Mouse (Mus musculus): Measurements from ENCODE around the gene Nid1.
"Not testable (repeated sequence)": the region's sequence is repeated elsewhere in the genome, so short reads cannot be mapped to it uniquely, and the experiment has no call there.

Nid1 gene

GRCm38 (mm10) chr13:13493517-13493916 lies 56.2 kb downstream of the Nid1 start:
- no peak for DNase-seq

- DNase-seq, result no peak
These were observed 60.7 kb downstream of the Nid1 start for GRCm38 (mm10) chr13:13498022-13498421.

GRCm38 (mm10) chr13:13502406-13502805 lies 65.1 kb downstream of the Nid1 start:
- no peak for DNase-seq

GRCm38 (mm10) chr13:13503695-13504386 lies 66.5 kb downstream of the Nid1 start:
- DNase-seq, result peak in 1 of 2 experiments; percentile 50

DNA sequence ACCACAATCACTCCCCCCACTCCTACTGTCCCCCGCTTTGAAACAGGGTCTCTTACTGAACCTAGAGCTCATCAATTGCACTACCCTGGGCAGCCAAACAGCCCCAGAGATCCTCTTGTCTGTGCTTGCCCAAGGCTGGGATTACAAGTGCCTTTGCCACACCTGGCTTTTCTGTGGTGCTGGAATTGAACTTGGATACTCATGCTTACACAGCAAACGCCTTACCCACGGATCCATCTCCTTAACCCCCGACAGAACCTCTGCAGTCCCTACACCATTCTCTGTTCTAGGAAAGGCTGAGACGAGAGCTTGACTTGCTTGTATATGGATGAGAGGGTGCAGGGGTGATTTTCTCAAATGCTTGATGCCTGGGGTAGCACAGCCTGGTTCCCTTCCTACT lies 67.7 kb downstream of the Nid1 start:
- no peak for DNase-seq

DNA sequence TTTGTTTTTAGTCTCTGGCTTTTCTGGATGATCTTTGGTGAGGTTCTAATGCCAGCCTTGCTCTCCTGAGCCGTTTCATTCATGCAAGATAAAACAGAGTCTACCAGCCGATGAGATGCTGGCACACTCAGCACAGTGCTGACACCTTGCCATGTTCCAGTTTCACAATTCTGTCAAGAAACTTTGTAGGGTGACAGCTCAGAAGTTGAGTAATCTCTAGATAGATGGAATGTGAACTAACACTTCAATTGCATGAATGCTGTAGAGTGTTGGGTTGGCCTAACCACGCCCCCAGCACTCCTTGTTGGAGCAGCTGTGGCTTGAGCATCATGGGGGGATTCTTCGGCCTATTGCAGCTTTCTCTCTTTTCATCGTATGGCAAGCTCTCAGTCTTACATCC lies 69.2 kb downstream of the Nid1 start:
- DNase-seq, result no peak

DNA sequence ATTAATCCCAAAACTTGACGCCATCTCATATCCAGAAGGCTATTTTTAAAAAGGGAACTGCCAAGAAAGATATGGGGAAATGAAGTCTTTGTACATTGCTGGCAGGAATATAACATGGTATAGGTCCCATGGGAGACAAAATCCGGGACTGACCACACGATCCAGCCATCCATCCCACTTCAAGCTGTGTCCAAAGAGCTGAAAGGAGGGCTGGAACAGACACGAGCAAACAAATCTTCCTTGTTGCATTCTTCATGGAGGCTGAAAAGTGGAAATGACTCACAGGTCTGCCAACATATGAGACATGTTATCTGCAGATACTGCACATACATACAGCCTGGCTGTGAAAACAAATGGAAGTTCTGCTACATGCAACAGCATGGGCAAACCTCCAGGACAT lies 77.5 kb downstream of the Nid1 start:
- no peak for DNase-seq

DNA sequence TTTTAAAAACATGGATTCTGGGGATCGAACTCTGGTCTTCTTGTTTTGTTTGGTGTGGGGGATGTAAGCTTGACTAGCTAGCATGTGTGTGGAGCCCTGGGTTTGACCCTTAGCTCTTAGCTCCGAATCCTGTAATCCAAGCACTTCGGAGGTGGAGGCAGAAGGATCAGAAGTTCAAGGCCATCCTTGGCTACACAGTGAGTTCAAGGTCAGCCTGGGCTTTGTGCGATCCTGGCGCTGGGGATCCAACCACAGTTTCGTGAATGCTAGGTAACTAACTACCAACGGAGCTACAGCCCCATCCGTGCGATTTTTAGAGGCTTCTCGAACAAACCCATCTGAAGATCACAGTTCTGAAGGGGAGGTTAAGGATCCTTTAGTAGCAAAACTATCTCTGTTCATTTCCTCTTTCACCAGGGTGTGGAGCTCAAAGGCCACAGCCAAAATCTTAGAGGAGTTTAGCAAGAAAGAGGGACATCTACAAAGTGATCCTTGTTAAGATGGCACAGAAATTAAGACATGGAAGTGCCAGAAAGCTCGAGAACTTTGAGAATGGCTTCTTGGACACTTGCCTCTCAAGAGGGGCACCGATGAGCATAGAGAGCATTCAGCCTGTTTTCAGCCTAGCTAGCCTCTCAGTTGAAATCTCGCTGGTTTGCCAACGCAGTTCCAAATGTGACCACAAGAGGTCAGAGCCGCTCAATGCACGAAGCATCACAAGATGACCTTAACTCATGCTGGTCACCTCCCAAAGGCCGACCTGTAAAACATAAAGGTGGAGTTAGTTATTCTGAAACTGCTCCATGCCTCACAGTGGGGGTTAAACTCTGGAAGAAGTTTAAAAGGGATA lies 79.2 kb downstream of the Nid1 start:
- DNase-seq, result peak; percentile 73 to 92

- DNase-seq, result no peak
These were observed 80.8 kb downstream of the Nid1 start for GRCm38 (mm10) chr13:13518114-13518513.

DNA sequence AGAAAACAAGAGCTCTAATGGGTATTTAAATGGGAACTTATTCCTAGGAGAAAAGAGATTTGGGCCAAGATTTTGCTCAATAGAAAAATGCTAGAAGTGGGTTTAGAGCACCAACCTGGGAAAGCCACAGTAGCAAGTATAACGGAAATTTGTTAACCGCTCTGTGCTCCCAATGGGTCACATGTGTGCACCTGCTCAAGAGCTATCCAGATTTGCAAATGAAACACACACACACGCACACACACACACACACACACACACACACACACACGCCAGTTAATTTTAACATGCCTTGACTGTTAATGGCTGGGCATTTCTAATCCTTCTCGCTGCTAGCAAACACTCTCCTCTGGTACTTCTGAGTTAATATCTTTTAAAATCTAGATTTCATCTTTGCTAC lies 83.1 kb downstream of the Nid1 start:
- no peak for DNase-seq

- no peak for DNase-seq
These were observed 86.6 kb downstream of the Nid1 start for GRCm38 (mm10) chr13:13523625-13524584.

- DNase-seq, result no peak
These were observed 87.9 kb downstream of the Nid1 start for GRCm38 (mm10) chr13:13525205-13525604.

DNA sequence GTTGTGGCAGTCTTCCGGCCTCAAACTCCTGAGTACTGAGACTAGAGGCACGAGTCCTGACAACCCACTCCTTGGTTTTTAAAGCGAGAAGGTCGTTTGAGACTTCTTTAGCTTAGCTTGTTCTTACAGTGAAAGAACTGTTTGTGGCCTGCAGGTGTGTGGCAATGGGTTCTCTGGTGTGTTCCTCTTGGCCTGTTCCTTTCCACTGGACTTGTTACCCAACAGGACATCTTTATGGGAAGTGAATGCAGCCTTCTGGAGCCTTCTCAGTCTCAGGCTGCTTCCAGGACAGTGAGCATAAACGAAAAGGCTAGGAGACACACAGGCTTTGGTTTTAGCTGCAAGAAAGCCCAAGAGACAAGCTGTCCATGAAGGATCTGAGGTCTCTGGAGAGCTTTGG lies 88.5 kb downstream of the Nid1 start:
- DNase-seq, result no peak

DNA sequence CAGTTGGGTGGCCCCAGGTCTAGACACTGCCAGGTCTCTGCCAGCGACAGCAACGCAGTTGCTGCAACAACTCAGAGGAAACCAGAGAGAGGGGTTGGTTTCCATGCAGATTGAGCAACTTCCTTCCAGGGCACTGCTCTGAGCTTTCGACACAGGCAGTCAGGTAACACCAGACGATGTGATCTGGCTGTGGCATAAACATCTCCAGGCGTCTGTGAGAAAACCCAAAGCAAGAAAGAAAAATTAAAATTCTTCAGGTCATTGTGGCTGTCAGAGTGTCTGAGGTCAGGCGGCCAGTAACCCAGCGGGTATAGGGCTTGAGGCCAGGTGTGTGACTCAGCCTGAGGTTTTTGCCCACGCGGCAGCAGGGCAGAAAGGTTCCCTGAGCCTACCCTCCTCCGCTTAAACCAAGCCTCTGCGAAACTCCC lies 91.8 kb downstream of the Nid1 start:
- no peak for DNase-seq

GRCm38 (mm10) chr13:13530913-13531312 lies 93.6 kb downstream of the Nid1 start:
- DNase-seq, result no peak

GRCm38 (mm10) chr13:13531923-13532322 lies 94.6 kb downstream of the Nid1 start:
- no peak for DNase-seq

GRCm38 (mm10) chr13:13536555-13536954 lies 99.2 kb downstream of the Nid1 start:
- DNase-seq, result no peak

GRCm38 (mm10) chr13:13537272-13538015 lies 100.1 kb downstream of the Nid1 start:
- DNase-seq, result no peak

- DNase-seq, result peak; percentile 29 to 30
These were observed 101.4 kb downstream of the Nid1 start for GRCm38 (mm10) chr13:13538585-13539300.

GRCm38 (mm10) chr13:13543073-13543472 lies 105.7 kb downstream of the Nid1 start:
- DNase-seq, result not testable (repeated sequence)

GRCm38 (mm10) chr13:13546792-13547191 lies 109.4 kb downstream of the Nid1 start:
- DNase-seq, result no peak

GRCm38 (mm10) chr13:13547889-13548288 lies 110.5 kb downstream of the Nid1 start:
- DNase-seq, result no peak

Data from kidney, adult 8-10 months (tissue).